Mouse (Mus musculus): ENCODE measurements around the gene Scgb2b11.
"Not testable (repeated sequence)": the region's sequence is repeated elsewhere in the genome, so short reads cannot be mapped to it uniquely, and the experiment has no call there.

Scgb2b11 gene

DNA sequence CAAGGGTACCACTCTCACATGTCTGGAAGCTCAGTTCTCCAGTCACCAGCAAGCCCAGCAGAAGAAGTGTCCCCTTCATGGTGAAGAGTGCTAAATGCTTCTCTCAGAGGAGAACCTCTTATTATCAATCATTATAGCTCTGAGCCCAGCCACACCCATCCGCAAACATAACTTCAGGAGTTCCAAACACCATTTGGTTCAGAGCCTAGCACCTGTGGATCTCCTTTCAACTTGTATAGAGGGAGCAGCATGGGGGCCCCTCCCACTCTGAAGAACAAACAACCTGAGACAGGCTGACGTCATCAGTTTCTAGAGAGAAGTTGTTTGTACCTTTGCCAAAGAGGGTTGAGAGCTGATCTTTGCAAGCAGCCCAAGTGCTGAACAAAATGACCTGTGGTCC lies at the start of gene Scgb2b11:
TSS of gene Scgb2b11 (minus strand) at position 101 of the 400 bp plus-strand sequence.
- in situ Hi-C loops (cut with MboI; ENCODE audit: low sequenced_read_pairs) = not testable (repeated sequence)

DNA sequence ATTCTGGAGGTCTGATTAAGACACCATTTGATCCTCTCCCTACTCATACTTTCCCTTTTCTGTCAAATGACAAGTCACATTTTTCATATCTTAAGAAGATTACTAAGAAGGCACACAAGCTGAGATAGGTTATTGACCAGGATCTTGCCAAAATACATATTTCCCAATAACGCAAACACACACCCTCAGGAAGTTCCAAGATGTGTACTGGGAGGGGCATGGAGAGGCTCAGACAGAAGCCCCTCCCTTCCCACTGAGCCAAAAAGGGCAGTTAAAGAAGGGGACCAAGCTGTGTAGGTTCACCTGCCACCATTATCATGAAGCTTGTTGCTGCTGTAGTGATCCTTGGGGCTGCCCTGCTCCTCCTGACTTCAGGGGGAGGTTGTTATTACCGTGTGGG lies 11.6 kb upstream of the Scgb2b11 start, which contains the start of gene Scgb1b11:
TSS of gene Scgb1b11 (plus strand) at position 301 of the 400 bp plus-strand sequence.
- in situ Hi-C loops (cut with MboI; ENCODE audit: low sequenced_read_pairs) = not testable (repeated sequence)

Data from CH12F3 (cell line).